Mouse (Mus musculus) urinary bladder, postnatal 10 days (tissue): ENCODE results near the gene Treh.
"Not testable (repeated sequence)": the region's sequence is repeated elsewhere in the genome, so short reads cannot be mapped to it uniquely, and the experiment has no call there.

ENCODE experiments used
- DNase-seq: peaks from one replicate; pipeline ENCODE4 v3.0.0; 2022; ENCODE audit warnings: low spot score

Treh gene

DNA sequence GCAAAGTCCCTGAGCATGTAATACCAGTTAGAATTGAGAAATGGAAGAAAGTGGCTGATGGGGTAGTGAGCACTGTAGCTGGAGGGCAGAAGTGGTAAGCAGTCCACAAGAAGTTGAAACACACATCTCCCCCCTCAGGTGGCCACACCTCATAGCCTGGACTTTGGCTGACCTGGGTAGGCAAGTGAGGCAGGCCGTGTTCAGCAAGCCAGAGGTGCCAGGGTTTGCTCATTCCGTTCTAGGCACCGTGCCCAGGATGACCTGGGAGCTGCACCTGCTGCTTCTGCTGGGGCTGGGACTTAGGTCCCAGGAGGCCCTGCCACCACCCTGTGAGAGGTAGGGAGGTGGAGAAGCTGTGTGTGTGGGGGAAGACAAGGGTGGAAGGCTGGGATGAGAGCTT is at the start of gene Treh:
TSS of gene Treh (plus strand) at position 229 of the 400 bp plus-strand sequence.
- no peak for DNase-seq

DNA sequence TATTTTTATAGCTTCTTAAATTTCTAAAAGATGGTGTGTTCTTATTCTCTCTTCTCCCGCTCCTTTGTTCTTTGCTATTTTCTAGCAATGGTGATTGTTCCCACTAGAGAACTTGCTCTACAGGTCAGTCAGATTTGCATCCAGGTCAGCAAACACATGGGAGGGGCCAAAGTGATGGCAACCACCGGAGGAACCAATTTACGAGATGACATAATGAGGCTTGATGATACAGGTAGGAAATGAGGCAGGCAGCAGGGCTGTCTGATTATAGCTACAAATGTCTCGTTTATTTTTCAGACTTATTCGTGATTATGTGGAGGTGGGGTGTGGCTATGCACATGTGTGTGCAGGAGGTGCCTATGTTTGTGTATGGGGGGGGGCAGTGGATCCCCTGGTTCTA is 48.6 kb upstream of the Treh start:
- no peak for DNase-seq

DNA sequence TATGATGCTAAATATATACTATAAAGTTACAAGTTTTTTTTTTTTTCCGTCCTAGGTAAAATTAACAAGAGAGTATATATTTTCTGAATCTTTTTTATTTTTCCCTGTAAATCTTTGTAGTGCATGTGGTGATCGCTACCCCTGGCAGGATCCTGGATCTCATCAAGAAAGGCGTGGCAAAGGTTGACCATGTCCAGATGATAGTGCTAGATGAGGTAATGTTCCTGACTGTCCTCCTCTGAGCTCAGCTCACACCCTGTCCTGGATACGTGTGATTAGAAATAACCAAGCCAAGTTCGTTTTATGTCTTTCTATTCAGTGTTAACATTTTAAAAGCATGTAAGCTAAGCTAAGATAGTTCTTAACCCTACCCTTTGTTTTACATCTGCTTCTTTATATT is 46.8 kb upstream of the Treh start:
- no peak for DNase-seq

DNA sequence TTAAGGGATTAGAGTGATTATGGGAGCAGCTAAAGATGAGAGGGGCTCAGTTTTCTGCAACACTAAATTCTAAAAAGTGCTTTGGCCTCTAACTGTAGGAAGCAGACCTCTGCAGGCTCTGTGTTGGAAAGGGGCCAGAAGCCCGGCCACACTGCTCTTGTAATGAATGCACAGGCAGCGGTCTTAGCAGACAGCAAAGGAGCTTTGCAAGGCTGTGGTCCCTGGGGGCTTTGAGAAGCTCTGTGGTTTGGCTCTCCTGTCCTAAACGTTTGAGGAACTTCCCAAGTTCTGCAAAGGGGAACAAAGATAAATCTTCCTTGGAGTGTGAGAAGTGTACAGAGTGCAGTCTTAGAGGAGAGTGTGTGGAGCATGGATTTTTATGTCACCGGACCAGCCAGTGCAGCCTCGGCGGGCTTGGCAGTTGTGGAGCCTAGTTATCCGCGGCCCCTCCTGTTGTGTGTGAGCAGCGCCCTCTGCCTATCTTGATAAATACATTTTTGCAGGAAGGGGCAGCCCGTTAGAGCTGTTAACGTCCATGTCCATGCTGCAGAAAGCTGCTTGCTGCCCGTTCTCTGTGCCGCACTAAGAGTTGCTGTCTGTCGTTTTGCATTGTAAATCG is 35.4 kb upstream of the Treh start:
- DNase-seq: no peak

DNA sequence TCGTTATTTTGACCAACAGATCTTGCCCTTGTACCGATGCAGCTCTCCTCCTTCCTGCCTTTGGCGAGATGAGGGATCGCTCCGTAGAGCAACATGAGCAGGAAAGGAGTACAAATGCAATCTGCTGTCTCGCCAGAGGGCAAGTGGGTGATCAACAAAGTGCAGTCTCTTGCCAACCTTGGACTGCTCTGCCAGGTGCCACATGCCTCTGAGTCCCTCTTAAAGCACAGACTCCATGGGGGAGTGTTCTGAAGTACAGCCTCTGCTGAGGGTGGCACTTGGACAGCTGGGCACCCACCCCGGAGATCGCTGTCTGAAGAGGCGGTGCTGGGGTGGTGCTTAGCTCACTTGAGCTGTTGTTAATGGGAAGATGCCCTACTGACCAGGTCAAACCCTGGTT is 34.3 kb upstream of the Treh start:
- DNase-seq: not testable (repeated sequence)

DNA sequence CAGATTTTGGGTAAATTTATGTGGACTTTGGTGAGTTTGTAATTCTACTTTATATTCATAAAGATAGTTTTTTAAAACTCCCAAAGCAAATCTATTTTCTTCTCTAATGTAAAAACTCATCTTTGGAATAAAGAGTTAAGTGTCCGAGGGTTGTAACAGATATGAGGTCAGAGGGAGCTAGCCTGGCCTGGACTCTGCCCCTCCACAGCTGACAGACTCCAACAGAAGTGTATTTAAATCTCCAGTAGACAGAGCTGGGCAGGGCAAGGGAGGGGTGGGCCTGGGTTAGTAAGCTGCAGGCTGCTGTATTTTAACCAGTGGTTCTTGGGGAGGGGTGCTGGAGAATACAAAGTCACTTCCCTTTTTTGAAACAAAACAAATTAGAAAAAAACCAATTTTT is 33.0 kb upstream of the Treh start:
- DNase-seq: not testable (repeated sequence)

DNA sequence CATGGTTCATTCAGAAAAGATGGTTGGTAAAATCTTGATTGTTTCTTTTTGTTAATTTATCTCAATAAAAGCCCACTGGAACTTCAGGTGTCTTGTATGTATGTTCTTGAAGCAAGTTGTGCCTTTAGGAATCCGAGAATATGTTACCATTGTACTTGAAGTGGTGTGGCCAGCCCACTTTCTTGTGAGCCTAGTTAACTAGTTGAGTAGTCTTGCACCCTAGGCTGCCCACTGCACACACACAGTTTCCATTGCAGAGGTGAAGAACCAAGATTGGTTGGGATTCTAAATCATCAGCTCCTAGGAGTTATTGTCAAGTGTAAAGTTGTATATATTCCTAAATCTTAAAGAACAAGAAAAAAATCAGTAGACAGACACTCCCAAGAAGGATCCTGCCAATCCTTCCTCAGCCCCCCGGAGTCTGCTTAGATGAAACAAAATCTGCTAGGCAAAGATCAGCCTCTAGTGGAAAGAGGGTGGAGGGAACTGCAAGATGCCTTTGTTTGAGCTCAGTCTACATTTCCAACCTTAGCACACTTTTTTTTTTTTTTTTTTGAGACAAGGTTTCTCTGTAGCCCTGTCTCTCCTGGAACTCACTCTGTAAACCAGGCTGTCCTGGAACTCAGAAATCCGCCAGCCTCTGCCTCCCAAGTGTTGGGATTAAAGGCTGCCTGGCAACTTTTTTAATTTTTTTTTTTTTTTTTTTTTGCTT is 32.2 kb upstream of the Treh start:
- no peak for DNase-seq

DNA sequence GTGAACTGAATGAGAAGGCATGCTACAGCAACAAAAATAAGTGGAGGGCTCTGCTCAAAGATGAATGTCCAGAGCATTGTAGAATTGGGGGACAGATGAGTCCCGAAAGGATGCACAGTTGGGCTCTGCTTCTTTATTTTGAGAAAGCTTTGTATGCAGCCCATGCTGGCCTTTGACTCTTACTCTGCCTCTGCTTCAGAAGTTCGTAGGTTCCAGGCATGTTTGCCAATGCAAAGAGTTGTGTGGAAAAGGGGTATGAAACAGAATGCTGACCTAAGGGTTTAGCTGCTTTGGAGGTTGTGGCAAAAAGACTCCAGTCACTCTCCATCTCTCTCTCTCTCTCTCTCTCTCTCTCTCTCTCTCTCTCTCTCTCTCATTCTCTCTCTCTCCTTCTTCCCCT is 31.4 kb upstream of the Treh start:
- no peak for DNase-seq

DNA sequence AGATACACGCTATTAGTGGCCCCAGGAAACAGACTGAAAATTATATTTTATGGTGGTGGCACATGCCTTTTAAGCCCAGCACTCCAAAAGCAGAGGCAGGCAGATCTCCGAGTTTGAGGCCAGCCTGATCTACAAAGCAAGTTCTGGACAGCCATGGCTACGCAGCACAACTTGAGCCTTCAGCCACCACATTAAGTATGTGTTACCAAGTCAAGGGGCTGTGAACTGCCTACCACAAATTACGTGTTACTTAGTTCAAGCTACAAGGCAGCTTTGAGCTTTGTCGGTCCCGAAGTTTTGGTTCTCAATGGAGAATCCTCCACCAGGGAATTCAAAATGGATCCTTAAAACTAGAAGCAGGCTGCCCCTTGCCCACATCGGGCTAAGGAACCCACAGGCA is 29.9 kb upstream of the Treh start:
- DNase-seq: no peak

DNA sequence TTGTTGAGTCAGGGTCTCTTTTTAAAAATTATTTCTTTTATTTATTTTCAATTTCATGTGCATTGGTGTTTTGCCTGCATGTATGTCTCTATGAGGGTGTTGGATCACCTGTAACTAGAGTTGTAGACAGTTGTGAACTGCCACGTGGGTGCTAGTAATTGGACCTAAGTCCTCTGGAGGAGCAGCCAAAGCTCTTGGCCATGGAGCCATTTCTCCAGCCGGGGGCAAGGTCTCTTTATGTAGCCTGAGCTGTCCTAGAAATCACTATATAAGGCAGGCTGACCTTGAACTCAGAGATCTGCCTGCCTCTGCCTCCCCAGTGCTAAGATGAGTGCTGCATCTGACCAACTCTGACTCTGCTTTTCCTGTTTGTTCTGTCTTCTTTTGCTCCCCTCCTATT is 28.8 kb upstream of the Treh start:
- DNase-seq: no peak

DNA sequence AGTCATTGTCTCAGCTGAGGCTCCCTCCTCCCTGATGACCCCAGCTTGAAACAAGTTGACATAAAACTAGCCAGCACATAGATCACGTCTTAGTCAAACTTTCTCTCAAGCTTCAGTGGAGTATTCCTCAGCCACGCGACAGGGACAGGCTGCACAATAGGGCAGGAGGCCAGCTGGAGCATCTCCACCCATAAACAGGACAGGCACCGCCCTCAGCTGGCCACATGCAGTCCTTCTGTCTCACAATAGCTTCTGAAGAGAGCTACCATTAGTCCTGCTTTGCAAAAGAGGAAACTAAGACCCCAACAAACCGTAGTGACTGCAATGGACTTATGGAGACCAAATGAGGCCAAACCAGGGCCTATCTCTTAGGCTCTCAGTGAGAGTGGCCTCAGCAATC is 27.6 kb upstream of the Treh start:
- DNase-seq: no peak

DNA sequence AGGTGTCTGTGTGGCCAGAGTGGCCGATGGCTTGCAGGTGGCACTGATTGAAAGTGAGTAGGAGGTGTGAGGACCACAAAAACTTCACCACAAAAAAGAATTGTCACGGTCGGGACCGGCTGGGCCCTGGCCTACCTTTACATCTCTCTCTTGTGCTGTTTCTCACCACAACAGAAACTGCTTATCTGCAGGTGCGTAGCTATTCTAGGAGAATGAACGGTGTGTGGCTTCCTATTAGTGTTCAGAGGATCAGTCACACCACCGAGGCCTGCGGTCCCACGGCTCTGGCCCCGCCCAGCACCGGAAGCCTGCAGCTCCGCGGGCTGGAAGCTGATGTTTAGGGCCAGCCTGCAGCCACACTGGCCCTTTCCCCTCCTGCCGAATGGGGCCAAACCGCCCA is 27.1 kb upstream of the Treh start:
- no peak for DNase-seq

DNA sequence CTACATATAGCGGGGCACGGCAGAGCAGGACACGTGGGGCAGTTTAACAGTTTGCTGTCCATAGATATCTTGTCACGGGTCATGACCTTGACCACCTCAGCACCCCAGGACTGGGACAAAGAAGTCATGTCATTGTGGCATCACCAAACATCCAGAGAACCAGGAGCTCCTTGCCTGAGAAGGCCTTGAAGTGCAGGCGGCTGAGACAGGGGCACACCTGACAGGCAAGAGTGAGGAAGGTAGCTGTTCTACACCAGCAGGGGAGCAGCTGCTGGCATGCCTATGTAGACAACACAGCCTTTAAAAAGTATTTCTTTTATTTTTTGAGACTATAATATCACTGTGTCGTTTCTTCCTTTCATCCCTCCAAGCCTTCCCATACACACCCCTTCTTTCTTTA is 26.7 kb upstream of the Treh start:
- no peak for DNase-seq

DNA sequence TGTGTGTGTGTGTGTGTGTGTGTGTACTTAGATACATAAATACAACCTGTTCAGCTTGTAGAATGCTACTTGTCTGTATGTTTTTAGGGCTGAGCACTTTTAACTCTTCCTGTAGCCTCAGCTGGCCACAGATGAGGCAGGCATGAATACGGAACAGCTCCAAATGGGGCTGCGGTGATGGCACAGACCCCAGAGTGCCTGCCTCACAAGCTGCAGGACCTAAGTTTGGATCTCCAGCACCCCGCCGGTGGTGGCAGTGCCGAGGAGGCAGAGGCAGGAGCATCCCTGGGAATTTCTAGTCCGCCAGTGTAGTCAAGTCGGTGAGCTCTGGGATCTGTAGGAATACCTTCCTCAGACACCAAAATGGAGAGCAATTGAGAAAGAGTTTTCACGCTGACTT is 26.0 kb upstream of the Treh start:
- no peak for DNase-seq

DNA sequence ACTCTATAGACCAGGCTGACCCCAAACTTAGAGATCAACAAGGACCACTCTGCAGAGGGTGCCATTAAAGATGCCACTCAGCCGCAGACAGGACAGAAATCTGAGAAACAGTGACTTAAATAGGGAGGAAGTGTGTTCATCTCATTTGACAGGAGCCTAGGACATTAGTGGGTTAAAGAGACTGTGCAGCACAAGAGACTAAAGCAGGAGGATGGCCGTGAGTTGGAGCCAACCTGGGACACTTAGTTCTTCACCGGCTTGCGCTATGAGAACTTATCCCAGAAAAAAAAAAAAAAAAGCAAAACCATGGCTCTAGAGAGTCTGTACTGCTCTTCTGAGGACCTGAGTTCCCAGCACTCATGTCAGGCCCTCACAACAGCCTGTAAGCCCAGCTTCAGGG is 25.4 kb upstream of the Treh start:
- no peak for DNase-seq

DNA sequence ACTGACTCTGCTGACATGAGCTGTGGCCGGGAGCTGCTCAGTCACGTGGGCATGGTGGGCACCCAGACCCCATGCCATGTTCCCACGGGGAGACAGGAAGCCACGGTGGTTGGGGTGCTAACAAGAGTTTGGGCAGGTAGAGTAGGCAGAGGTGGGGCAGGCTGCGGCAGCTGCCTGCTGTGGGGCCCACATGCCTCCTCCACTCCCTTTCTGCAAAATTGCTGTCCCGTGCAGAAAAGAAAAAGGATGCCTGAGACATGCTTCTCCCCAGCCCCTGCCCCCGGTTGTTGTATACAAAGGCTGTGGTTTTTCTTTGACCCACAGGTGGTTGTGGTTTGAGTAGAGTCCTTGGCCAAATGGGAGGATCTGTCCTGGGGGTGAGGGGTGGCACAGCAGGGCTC is 24.2 kb upstream of the Treh start:
- DNase-seq: no peak

DNA sequence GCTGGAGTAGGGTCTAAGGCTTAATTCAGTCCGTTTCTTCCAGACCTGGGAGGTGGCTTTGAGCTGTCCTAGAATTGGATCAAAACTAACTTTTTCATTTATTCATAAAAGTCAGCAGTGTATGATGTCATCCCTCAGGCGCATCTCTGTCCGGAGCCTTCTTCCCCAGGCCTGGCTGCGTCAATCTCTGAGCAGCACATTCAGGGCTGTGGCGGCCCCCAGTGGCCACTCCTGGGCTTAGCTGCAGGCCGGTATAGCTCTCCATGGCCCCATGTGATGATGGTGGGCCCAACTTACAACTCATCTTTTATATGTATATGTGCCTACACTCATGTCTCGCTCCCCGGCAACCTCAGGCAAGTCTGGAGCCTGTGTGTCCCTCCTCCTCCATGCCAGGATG is 21.0 kb upstream of the Treh start:
- DNase-seq: no peak

DNA sequence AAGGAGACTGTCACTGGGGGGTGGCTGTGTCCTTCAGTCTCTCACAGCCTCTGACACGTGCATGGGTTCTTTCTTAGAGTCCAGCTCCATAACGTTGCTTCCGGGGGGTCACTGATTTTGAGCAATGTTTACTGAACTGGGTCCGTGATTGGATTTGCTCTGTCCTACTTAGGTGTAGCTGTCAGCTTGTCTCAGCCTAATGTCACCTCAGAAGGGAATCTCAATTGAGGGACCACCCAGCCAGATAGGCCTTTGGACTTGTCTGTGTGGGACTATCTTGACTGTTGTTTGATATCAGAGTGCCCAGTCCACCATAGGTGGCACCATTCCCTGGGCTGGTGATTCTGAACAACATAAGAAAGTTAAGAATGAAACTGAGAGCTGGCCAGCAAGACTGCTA is 19.1 kb upstream of the Treh start:
- no peak for DNase-seq

DNA sequence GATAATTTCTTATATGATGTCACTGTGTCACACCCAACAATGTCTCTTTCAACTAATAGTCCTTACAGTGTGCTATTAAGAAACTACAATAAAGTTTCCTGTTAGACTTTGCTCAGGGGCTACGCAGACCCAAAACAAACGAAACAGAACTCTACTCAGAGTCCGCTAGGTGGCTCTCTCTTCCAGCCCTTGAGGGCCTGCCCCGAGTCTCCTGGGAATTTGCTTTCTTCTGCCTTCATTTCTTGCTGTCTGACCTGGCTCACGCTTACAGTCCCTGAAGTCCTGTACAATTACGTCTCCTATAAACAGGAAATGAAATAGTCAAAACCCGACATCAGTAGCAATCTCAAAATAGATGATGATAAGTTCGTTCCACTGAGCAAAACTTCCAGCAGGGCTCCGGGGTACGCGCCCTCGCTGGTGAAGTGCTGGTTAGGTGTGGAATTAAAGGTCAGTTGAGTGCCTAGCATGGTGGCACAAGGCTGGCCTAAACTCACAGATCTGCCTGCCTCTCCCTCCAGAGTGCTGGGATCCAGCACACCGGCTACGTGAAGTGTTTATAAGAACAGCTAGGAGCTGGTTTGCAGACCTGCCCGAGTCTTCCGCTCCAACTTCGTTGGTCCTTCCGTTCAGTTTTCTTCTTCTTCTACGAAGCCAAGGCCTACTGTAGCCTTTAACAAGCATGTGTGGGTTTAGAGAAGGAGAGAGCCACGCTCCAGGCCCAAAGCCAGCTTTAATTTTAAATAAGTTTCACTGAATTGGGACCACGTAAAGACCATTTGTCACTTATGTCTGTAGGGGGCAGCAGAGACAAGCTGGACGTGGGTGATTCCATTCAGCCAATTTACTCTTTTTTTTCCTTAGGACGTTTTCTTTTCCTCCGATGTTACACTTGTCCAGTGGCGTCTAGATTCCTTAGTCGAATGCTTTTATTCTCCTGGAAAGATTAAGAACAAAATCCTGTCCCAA is 17.7 kb upstream of the Treh start:
- DNase-seq: no peak

DNA sequence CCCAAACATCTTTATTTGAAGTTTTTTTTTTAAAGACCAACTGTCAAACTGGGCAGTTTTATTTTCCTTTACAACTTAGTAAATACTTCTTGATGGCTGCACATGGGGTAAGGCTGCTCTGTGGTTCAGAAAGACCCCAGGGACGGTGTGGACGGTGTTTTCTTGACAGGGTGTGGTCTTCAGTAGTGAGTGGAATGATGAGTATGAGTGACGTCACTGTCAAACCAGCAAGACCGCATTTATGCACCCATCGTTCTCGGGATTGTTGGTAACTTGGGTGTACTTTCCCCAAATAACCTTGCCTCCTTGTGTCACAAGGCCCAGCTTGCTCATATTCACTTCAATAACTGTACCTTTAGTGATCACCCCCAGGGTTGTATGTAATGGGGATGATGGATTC is 9.3 kb upstream of the Treh start:
- DNase-seq: no peak

DNA sequence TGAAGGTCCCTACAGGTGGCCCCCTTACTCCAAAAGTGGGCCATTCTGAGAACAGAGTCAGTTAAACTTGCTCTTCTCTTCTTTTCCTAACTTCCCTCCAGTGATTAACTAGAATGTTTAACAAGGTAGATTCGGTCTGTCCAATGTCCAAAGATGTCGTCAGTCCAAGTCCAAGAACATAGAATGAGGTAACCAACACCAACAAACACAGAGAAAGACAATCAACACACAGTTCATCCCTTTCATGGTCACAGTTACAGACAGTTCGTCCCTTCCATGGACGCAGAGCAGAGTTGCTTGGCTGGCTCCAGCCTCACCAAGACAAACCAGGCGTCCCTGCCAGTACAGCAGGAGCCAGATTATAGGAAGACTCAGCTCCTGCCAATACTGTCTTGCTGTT is 1.6 kb upstream of the Treh start:
- no peak for DNase-seq

DNA sequence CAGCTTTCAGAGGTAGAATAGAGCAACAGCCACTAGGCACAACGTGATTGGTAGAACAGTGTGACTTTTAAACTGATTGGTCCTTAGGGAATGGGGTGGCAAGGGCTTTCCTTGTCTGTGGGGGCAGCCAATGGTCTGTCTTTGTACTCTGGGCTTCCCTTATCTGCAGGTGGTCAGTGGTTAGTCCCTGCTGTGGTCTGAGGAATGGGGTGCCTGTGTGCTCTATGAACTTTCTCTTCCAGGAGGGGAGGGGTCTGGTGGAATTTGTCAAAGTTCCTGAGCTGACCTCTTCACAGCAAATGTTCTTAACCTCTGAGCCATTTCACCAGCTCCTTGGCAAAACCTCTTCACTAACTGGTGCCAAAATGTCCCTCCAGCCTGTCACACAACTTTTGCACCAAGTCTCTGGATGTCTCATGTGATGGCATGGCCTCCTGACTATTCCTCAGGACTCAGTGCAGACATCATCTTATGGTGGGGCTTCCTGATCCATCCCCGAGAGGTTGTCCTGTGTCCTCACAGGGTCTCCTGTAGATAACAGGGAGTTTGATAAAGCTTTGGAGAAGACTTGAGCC is 655 bp upstream of the Treh start:
- DNase-seq: no peak
